Mouse (Mus musculus) cerebellum, postnatal 4 days (tissue): Measurements from ENCODE around the gene Clec9a.

Experiments
- DNase-seq, 2 experiments: peaks; one replicate each; pipeline ENCODE4 v3.0.0; 2022; ENCODE audit warnings: low spot score in 2 of 2, mixed read lengths in 1 of 2

Gene Clec9a

DNA sequence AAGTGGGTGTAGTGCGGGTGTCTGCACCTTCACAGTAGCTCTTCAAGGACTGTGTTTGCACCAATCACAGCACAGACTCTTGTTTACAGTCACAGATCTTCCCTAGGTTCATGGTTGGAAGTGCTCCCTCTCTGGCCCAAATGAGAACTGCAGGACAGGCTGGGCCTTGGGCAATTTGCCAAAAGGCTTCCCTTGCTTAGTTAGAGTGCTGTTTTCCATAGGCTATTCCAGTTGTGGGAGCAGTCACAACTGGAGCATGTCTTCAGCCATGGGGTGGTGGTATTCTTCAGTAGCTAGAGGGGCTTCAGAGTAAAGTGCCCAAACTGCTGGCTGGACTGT, 15.0 kb downstream of the Clec9a start:
- peak; percentile 48 to 86 for DNase-seq

DNA sequence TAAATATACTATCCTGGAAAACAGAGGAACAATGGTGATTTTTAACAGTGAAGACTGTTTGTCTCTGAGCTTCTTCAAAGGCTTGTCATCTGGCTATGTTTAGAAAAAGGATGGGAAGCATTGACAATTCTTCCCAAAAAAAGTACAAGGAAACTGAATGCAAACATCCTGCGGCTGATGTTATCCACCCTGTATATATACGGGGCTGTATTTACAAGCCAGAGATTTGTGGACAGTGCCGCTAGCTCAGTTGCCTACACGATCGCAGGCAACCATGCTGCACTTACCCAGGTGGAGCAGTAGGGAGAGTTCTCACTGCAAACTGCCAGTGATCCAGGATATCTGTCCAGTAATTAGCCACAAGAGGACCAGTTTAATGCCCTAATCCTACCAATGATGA, 16.6 kb downstream of the Clec9a start:
- no peak for DNase-seq

DNA sequence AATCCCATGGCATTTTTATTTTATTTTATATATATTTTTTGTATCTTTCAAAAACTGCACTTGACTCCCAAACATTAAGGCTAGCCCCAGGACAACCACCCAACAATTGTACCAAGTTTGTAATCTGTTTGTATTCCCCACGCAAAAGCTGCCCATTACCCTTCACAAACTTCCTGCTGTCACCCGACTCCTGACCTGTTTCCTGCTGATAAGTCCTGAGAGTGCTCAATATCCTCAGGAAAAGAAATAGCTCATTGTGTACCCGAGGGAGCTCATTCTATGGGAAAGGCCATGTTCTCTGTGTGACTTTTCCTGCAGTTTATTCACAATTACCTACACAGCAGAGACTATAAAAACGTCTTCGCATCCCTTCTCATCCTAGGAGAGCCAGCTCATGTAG, 17.1 kb downstream of the Clec9a start:
- no peak for DNase-seq

DNA sequence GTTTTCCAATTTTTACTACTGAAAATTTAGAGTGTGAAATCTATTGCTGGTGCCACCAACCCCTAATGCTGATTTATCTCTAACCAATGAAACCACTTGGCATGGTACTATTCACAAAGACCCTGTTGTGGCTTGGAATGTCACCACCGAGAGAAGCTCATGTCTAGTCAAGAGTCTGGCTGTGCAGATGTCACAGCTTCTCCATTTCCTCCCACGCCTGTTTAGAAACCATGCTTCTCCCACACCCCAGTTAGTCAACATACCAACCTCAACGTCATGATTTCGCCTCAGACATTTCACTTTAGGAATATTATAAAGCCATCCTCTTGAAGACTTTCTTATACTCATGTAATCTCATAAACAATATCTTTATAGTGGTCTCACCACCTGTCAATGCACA, 18.6 kb downstream of the Clec9a start:
- DNase-seq, result no peak

DNA sequence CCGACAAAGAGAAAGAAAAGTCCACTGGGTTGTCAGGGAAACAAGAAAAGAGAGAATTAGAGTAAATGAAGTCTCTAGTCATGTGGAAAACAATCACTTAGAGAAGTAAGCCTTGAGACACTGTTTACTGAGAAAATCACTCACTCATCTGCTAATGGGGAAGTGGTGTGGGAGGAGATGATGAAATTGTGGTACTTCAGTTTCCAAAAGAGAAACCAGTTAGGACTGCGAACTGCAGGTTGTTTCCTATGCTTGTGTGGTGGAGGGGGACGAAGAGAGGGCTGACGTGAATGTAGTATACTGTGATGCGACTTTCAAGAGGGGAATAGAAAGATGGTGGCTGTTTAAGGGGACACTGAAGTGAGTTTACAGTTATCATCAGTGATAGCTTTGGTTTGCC, 25.6 kb downstream of the Clec9a start:
- no peak for DNase-seq

DNA sequence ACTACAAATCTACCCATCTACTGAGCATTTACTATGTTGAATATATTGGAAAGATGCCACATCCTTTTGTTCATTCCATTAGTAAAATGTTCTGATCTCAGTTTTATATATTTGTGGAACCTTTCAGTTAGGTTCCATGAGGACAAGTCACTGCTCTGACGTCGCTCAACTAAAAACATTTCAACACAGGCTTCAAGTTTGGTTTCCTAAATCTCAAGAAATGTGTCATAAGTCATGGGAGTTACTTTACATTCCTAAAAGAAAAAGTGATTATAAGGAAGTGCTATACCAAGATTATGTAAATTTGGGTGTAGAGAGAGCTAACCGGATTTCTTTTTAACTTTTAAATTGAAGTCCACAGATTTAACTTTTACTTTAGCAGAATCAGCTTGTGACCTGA, 27.4 kb downstream of the Clec9a start:
- DNase-seq, result no peak

DNA sequence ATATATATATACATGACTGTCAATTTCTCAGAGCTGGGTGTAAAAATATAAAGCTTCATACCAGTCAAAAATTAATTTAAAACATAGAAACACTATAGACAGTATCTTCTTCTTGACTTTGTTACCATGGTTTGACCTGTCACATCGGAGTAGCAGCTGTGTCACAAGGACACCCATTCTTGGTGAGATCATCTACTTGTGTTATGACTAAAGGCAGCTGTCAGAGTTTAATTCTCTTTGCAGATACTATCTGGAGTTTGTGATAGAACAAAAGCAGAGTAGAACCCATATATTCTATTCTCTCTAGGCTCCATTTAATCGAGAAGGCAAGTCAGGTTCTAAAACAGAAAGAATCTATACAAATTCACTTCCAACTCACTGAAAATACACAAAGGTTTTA, 29.4 kb downstream of the Clec9a start:
- no peak for DNase-seq

DNA sequence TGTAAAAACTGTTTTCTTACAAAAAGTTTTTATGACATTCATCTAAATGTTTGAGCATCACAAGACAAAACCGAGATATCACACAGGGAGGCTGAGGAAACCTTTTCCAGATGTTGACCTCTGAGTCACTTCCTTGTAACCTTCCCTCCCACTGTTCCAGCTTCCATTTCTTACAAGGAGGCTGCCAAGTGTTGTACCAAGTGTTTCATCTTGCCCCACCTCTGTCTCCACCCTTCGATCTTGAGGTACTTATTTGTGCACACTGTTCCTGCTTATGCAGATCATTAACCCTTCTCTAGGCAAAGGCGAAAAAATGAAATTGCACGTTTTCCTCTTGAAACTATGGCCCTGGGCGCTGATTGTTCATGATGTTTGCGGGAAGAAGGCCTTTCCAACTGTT, 41.1 kb downstream of the Clec9a start:
- no peak for DNase-seq

DNA sequence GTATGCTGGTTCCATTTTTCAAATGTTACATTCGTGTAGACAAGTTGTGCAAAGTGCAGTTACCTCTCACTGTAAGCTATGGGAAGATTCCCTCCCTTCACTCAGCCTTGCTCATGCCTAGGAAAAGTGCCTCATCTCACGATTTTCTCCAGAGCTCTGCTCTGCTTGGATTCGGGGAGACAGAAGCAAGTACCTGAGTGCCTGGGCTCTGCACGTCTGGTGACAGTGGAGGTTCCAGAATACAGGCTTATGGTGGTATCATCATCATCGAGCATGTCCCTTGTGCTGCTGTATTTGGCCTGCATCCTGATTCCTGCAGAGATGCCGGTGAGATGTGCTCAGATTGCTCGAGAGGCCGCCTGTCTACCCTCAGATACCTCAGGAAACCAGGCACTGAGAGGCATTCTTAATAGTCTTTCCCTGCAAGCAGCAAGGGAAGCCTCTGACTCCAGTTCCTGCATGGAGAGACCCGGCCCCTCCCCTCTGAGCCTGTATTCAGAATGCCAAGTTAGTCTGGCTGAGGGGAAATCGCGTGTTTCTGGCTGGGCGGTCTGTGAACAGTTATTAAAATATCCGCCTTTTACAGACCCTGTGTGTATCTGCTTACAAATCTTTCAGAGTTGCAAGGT, 42.9 kb downstream of the Clec9a start, which contains the start of gene Clec1a:
TSS of gene Clec1a (minus strand) at position 590 of the 629 bp plus-strand sequence.
- peak in 1 of 2 experiments; percentile 8 for DNase-seq

DNA sequence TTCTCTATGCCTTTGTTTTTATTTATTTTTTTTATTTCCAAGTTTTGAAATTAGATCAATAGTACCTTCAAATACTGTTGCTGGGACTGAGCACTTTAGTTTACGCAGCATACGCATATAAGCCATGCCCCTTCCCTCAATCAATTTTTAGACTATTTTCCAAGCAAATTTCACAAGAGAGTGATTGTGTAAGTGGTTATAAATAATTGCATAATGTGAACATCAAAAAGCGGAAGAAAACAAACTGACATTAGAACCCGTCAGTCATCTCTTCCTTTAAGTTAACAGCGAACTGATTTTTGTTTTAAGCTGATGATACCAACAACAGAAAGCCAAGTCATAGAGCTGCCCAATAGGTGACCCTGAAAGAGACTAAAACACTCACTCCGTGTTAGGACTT, 62.7 kb downstream of the Clec9a start:
- no peak for DNase-seq

DNA sequence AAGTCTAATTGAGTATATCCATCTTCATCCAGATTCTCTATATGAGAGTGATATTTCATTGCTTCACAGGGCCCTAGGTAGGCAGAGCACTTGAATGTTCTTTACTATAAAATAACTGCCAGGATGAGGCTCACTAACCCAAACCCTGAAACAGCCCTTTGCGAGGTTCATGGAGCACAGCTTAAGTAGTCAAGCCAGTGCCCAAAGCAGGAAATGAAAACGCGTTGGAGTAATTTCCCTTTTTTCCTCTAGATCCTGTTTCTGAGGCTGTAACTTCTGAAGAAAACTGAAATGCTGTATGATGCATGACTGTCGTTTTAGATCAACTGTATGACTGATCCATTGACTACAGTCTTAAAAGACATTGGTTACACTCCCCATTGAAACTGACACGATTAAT, 64.0 kb downstream of the Clec9a start:
- DNase-seq, result no peak
